Mouse (Mus musculus) stomach, postnatal 0 days (tissue): ENCODE measurements at regions not wholly inside any gene's neighbourhood (a gene's known extent, or its start where the extent isn't known, plus 50 kb on each side); places are given as distances from the start of the nearest gene placed in this dataset.

Experiments used
- CTCF ChIP-seq: IDR thresholded peaks from 2 replicates; pipeline ENCODE4 v1.5.1; 2016; ENCODE audit warnings: antibody characterized with exemption, low read depth, mild to moderate bottlenecking, moderate library complexity
- EP300 ChIP-seq: optimal IDR thresholded peaks from 2 replicates; pipeline ENCODE3; 2016; ENCODE audit warnings: antibody characterized with exemption

- TF ChIP-seq CTCF = no peak
- TF ChIP-seq EP300 = no peak
Observed at GRCm38 (mm10) chr13:110784822-110785221, 390.0 kb downstream of the Plk2 start.
